Mouse (Mus musculus) hindbrain, postnatal 0 days (tissue): ENCODE results near the gene Riiad1. TPM values are rescaled to one million over a fixed set of nuclear protein-coding genes. Genes with fewer than 3 reads are reported as not detected.

ENCODE experiments used
- ATAC-seq: fragments of 200-750 bp; cut with Nextera tagmentation; 2 replicates; pipeline ENCODE4 v1.8.0; 2017; ENCODE audit warnings: mild to moderate bottlenecking, moderate TSS enrichment, moderate library complexity
- DNase-seq: peaks from one replicate; pipeline ENCODE4 v3.0.0-alpha.2; 2015; ENCODE audit warnings: low spot score
- H3K27ac ChIP-seq: fragments of 300-500 bp; sonication (generic); 2 replicates; pipeline ENCODE4 v1.5.1; 2014; ENCODE audit warnings: mild to moderate bottlenecking
- H3K27me3 ChIP-seq: fragments of 300-500 bp; sonication (generic); 2 replicates; pipeline ENCODE4 v1.6.1; 2014; ENCODE audit warnings: low read length, mixed read lengths; ENCODE audit not compliant: insufficient read depth
- H3K36me3 ChIP-seq: fragments of 300-500 bp; sonication (generic); 2 replicates; pipeline ENCODE4 v1.6.1; 2014; ENCODE audit warnings: low read length, mixed read lengths; ENCODE audit not compliant: insufficient read depth
- H3K4me1 ChIP-seq: fragments of 300-500 bp; sonication (generic); 2 replicates; pipeline ENCODE4 v1.6.1; 2014; ENCODE audit warnings: antibody characterized with exemption, low read length, mixed read lengths; ENCODE audit not compliant: insufficient read depth
- H3K4me2 ChIP-seq: fragments of 300-500 bp; sonication (generic); 2 replicates; pipeline ENCODE4 v1.6.1; 2014; ENCODE audit warnings: low read depth, mild to moderate bottlenecking, low read length, moderate library complexity, mixed read lengths
- H3K4me3 ChIP-seq: fragments of 300-500 bp; sonication (generic); 2 replicates; pipeline ENCODE4 v1.5.1; 2014; ENCODE audit warnings: low read length
- H3K9ac ChIP-seq: fragments of 300-500 bp; sonication (generic); replicated peaks from 2 replicates; pipeline ENCODE4 v1.6.1; 2014; ENCODE audit warnings: mild to moderate bottlenecking, low read length, moderate library complexity, mixed read lengths
- H3K9me3 ChIP-seq: fragments of 300-500 bp; sonication (generic); 2 replicates; pipeline ENCODE4 v1.6.1; 2016; ENCODE audit warnings: low read length, mixed read lengths
- CTCF ChIP-seq: IDR thresholded peaks from 2 replicates; pipeline ENCODE4 v1.5.1; 2016; ENCODE audit warnings: antibody characterized with exemption, control low read depth, low read depth
- WGBS: fragments of 180-500 bp; shearing (Covaris S2); extraction: QIAGEN DNeasy Blood & Tissue Kit; methylation state at CpG from one replicate; pipeline ENCODE4 v1.1.7; 2014; 5-methylcytosine and 5-hydroxymethylcytosine counted together
- polyA plus RNA-seq: library from polyadenylated mRNA; unstranded; fragments of >200 nt; fragmentation: Nextera tagmentation; extraction: Ambion mirVana; gene quantifications from 2 replicates; pipeline ENCODE4 v1.2.1, GENCODE M21; 2015
- total RNA-seq: library from RNA; depleted of rRNA; stranded (reverse); fragments of >200 nt; gene quantifications from 2 replicates; pipeline ENCODE4 v1.2.3, GENCODE M21; 2014

Riiad1 gene
- total and polyA plus RNA-seq, 2 experiments from 2014 or later = 4.1 to 15.7 TPM

- Histone ChIP-seq H3K4me1 (peaks cover 32% of the 10 kb centered on the region), H3K9me3 (no peaks in the 10 kb centered on the region), H3K9ac (no peak overlapping the region)
Observed at GRCm38 (mm10) chr3:94483790-94484439, 3.8 kb upstream of the Riiad1 start.

GRCm38 (mm10) chr3:94482764-94483385 lies 2.7 kb upstream of the Riiad1 start:
- Histone ChIP-seq H3K4me2 (no peak overlapping the region), H3K27me3 (no peaks in the 10 kb centered on the region), H3K4me3 (no peak overlapping the region), H3K9ac (no peak overlapping the region), H3K36me3 (peaks cover 13% of the 10 kb centered on the region; the same call in 1 of the 2 replicates), H3K27ac (peak overlapping the region; percentile 26), H3K9me3 (no peaks in the 10 kb centered on the region), H3K4me1 (peaks cover 32% of the 10 kb centered on the region)
- WGBS = 78% methylated on average over 17 of the region's 17 CpGs
- no peak for ATAC-seq
- no peak for DNase-seq
- no peak for TF ChIP-seq CTCF

More at GRCm38 (mm10) chr3:94483790-94484439, 3.8 kb upstream of the Riiad1 start:
- H3K4me3 ChIP-seq = no peak overlapping the region
- no peak for TF ChIP-seq CTCF
- no peaks in the 10 kb centered on the region for H3K27me3 ChIP-seq
- DNase-seq (peak; percentile 96), ATAC-seq (peak; percentile 93)
- peak overlapping the region; percentile 40 for H3K4me2 ChIP-seq
- WGBS = 7% methylated on average over 20 of the region's 20 CpGs
- peaks cover 18% of the 10 kb centered on the region; the same call in 1 of the 2 replicates for H3K36me3 ChIP-seq
- H3K27ac ChIP-seq = peak overlapping the region; percentile 77

- no peak overlapping the region for H3K27ac ChIP-seq
- WGBS = 67% methylated on average over 4 of the region's 4 CpGs
- no peaks in the 10 kb centered on the region for H3K27me3 ChIP-seq
- H3K9me3 ChIP-seq = no peaks in the 10 kb centered on the region
- no peak for DNase-seq
- no peak overlapping the region for H3K4me2 ChIP-seq
- ATAC-seq = no peak
- no peak overlapping the region for H3K9ac ChIP-seq
- no peak for TF ChIP-seq CTCF
- H3K4me1 ChIP-seq = peaks cover 32% of the 10 kb centered on the region
- H3K4me3 ChIP-seq = no peak overlapping the region
- no peaks in the 10 kb centered on the region for H3K36me3 ChIP-seq
Observed at GRCm38 (mm10) chr3:94481429-94481828, 1.3 kb upstream of the Riiad1 start.

GRCm38 (mm10) chr3:94479564-94479963 lies 577 bp downstream of the Riiad1 start:
- Histone ChIP-seq H3K4me1 (peaks cover 24% of the 10 kb centered on the region), H3K9ac (peak overlapping the region; percentile 80; the same call in 1 of the 2 replicates), H3K27ac (no peak overlapping the region), H3K9me3 (no peaks in the 10 kb centered on the region), H3K4me3 (peak overlapping the region; percentile 56), H3K27me3 (no peaks in the 10 kb centered on the region), H3K4me2 (peak overlapping the region; percentile 85), H3K36me3 (no peaks in the 10 kb centered on the region)
- TF ChIP-seq CTCF = no peak
- DNase-seq = no peak
- no peak for ATAC-seq
- WGBS = 8% methylated on average over 11 of the region's 11 CpGs

- no peak for TF ChIP-seq CTCF
- WGBS = 5% methylated on average over 9 of the region's 9 CpGs
- no peaks in the 10 kb centered on the region for H3K36me3 ChIP-seq
- peaks cover 15% of the 10 kb centered on the region; the same call in 1 of the 2 replicates for H3K4me1 ChIP-seq
- H3K4me3 ChIP-seq = peak overlapping the region; percentile 56
- ATAC-seq = peak; percentile 28
- H3K9me3 ChIP-seq = no peaks in the 10 kb centered on the region
- DNase-seq = no peak
- peak overlapping the region; percentile 80 for H3K9ac ChIP-seq
- H3K27me3 ChIP-seq = no peaks in the 10 kb centered on the region
- H3K27ac ChIP-seq = peak overlapping the region; percentile 88
- H3K4me2 ChIP-seq = peak overlapping the region; percentile 85
Observed at GRCm38 (mm10) chr3:94478591-94479169, 1.5 kb downstream of the Riiad1 start.

GRCm38 (mm10) chr3:94477981-94478422 lies 2.1 kb downstream of the Riiad1 start, which contains the start of gene Celf3:
Gene Celf3, plus strand, starts transcription at chr3:94478295.
- H3K4me2 ChIP-seq = peak within 1 kb of the TSS; percentile 85
- DNase-seq (peak; percentile 91), ATAC-seq (peak; percentile 92)
- under 1% methylated on average over 14 of the region's 14 CpGs for WGBS
- peak within 1 kb of the TSS; percentile 56 for H3K4me3 ChIP-seq
- no peaks in the 10 kb centered on the region for H3K9me3 ChIP-seq
- peaks cover 11% of the 10 kb centered on the region; the same call in 1 of the 2 replicates for H3K4me1 ChIP-seq
- no peak for TF ChIP-seq CTCF
- no peaks in the 10 kb centered on the region for H3K27me3 ChIP-seq
- no peaks in the 10 kb centered on the region for H3K36me3 ChIP-seq
- peak within 1 kb of the TSS; percentile 88 for H3K27ac ChIP-seq
- peak within 1 kb of the TSS; percentile 80 for H3K9ac ChIP-seq
